Mouse (Mus musculus): ENCODE results near the gene Rbm39.
"Not testable (repeated sequence)": the region's sequence is repeated elsewhere in the genome, so short reads cannot be mapped to it uniquely, and the experiment has no call there.

The Rbm39 gene

DNA sequence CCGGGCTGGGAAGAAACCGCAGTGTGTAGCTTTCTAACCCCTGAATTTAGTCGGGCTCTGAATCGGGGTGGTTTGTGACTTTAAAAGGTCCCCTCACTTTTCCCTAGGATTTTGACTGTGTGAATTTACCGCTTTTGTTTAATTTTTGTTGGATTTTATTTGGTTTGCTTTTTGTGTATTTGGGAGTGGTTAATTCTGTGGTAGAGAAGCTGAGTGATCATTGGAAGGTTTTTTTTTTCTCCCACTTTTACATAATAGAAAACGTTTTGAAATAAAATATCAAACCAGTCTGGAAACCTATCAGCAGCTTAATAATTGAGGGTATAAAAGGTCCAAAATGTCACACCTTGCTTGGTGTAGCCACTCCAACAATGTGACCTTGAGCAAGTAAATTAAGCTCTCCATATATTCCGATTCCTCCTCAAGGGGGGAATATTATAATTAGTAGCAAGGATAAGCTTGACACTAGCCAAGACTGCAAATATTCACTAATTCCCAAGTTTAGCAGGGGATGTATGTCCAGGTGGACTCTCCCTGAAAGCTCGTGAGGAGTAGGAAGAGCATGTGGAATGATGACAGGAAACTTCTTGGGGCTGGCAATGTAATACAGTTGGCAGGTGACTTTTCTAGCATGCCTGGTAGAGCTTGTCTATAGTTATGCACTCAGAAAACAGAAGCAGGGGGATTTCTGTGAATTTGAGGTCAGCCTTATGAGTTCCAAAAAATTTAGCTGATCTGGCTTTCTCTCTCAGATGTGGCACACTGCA is 969 bp upstream of the Rbm39 start:
- DNase-seq (ENCODE audit: low read depth, low spot score) = no peak

DNA sequence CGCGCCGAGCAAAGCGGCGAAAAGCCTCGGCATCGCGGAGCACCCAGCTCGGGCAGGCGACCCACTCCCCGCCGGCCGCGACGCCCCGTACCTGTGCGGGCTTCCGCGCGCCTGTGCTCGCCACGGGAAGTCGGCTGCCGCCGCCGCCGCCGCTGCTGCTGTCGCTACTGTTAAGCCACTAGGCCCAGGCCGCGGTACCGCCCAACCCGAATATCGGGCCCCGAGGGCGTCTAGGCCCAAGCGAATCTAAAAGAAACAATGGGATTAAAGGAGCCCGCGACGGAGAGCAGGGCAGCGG is 293 bp downstream of the Rbm39 start:
- no peak for DNase-seq (ENCODE audit: low read depth, low spot score)

- peak; percentile 86 for DNase-seq (ENCODE audit: low read depth, low spot score)
Observed at GRCm38 (mm10) chr2:156179046-156179795, 817 bp downstream of the Rbm39 start.

- DNase-seq (ENCODE audit: low read depth, low spot score) = peak; percentile 72
Observed at GRCm38 (mm10) chr2:156177651-156178050, 2.4 kb downstream of the Rbm39 start.

DNA sequence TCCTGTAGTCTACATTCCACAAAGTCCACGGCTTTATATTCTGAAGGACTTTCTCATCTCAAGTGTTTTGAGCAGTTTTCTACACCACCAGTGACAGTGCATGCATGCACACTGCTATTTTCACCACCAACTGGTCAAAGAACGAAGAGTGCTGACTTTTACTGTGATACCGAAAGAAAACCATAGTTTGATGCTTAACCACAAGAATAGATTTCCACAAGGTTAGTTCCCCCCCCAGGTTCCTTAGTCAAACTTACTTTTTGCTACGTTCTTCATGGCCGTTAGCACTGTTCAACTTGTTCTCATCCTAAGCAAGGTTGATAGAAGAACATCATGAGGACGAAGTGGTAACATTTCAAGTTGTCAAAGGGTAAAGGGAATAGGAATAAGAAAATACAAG is 3.0 kb downstream of the Rbm39 start:
- DNase-seq (ENCODE audit: low read depth, low spot score) = no peak

GRCm38 (mm10) chr2:156166557-156166956 is 13.5 kb downstream of the Rbm39 start:
- no peak for DNase-seq (ENCODE audit: low read depth, low spot score)

DNA sequence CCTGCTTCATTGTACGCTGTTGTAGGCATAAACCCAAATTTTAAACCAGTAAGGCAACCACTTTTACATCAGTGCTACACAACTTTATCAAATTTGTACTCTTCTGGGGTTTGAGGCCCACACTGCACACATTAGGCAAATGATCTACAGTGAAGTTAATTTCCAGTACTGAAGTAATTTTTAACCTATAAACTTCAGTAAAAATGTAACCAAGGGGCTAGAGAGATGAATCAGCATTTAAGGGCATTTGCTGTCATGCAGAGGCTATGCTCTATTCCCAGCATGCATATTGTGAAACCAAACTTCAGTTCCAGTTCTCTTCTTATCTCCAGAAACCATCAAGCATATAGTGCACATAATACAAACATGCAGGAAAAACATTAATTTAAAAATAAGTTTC is 14.6 kb downstream of the Rbm39 start:
- DNase-seq (ENCODE audit: low read depth, low spot score) = no peak

DNA sequence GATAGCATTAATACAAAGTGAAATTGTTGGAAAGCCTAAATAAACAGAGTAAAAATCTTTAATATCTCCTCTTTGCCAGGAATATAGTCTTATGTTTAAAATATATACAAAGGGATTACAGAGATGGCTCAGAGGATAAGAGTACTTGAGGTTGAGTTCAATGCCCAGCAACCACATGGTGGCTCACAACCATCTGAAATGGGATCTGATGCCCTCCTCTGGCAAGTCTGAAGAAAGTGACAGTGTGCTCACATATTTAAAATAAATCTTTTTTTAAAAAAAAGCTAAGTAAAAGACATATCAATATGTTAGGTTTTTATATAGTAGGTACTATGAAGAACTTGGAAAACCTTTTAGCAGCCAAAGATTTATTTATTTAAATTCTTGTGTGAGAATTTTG is 28.5 kb downstream of the Rbm39 start:
- DNase-seq (ENCODE audit: low read depth, low spot score) = no peak

- no peak for DNase-seq (ENCODE audit: low read depth, low spot score)
Observed at GRCm38 (mm10) chr2:156147316-156147915, 32.6 kb downstream of the Rbm39 start.

GRCm38 (mm10) chr2:156146272-156146989 is 33.6 kb downstream of the Rbm39 start:
- DNase-seq (ENCODE audit: low read depth, low spot score) = no peak

DNA sequence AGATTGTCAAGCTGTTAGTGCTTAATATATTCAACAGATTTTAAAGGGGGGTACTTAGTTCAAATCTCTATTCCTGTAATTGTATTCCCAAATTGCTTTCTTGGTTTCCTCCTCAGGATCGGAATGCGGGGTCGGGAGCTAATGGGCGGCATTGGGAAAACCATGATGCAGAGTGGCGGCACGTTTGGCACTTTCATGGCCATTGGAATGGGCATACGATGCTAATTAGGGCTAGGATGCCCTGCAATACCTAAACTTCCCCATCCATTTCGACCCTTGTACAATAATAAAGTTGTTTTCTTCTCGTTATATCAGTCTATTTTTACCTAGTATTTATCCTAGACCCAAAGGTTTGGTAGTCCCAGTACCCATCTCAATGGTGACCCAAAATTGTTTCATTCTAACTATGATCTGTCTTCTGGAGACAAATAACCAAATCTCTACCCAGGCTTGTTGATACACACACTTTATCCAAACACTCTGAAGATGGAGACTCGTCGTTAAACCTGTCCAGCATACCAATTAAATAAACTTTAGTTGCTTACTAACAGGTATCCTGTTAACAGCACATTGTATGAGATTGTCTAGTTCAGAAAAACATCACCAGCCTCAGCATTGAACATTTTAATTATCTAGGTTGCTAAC is 34.4 kb downstream of the Rbm39 start:
- DNase-seq (ENCODE audit: low read depth, low spot score) = no peak

DNA sequence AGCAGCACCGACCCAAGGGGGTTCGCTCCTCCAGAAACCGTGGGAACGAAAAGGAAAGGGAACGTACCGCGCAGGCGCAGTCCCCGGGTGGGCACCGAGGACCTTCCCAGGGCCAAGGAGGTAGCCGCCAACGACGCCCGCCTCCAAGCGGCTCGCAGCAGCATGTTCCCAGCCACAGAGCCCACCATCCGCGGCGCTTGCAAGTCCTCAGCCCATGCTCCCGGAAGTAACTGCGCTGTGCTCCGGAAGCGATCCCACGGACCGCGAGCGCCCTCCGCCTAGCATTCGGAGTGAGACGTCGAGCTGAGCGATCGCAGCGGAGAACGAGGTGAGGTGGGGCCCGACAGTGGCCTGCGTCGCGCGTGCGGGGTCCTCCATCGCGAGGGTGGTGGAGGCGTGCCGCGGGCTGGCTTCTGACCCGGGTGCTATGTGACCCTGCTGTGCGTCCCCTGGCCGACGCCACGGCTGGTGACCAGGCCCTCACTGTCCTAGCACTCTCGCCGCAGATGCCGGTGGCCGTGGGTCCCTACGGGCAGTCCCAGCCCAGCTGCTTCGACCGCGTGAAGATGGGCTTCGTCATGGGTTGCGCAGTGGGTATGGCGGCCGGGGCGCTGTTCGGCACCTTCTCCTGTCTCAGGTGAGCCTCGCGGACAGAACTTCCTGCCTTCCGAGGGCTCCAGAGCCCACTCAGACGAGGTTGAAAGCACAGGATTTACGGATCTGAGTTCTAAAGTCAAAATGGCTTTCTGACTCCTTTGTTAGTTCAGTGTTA is 35.9 kb downstream of the Rbm39 start, which contains the start of the genes Romo1 and Nfs1:
Gene Romo1 (plus strand): TSS at position 87 of the 772 bp plus-strand sequence.
Gene Nfs1 (minus strand): TSS at position 234 of the 772 bp plus-strand sequence.
- peak; percentile 96 for DNase-seq (ENCODE audit: low read depth, low spot score)

DNA sequence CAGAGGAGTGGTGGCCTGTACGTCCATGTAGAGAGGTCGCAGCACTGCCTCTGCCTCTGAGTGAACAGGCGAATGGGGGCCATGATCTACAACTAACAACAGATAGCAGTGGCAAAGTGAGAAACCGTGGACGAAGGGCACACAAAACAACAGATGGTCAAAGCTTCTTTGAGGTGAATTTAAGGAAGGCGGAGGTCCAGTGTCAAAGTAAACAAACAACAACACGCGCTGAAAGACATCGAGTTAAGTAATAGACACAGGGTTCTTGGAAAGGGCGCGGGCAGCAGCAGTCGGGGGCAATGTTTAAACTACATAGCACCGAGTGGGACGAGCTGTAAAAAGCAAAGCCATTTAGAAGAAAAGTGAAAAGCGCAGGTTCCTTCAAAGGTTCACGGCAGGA is 36.7 kb downstream of the Rbm39 start:
- no peak for DNase-seq (ENCODE audit: low read depth, low spot score)

DNA sequence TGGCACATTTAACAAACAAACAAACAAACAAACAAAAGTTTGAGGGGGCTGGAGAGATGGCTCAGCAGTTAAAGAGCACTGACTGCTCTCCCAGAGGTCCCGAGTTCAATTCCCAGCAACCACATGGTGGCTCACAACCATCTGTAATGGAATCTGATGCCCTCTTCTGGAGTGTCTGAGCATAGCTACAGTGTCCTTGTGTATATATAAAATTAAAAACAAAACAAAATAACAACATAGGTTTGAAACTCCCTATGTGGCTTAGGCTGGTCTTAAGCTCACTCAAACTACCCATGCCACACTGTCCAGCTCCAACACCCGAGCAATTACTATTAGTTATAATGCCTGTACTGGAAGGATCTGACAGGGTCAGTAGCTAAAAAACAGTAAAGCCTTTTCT is 37.2 kb downstream of the Rbm39 start:
- no peak for DNase-seq (ENCODE audit: low read depth, low spot score)

GRCm38 (mm10) chr2:156135695-156136094 is 44.3 kb downstream of the Rbm39 start:
- DNase-seq (ENCODE audit: low read depth, low spot score) = no peak

- DNase-seq (ENCODE audit: low read depth, low spot score) = peak; percentile 75
Observed at GRCm38 (mm10) chr2:156134161-156134560, 45.9 kb downstream of the Rbm39 start.

DNA sequence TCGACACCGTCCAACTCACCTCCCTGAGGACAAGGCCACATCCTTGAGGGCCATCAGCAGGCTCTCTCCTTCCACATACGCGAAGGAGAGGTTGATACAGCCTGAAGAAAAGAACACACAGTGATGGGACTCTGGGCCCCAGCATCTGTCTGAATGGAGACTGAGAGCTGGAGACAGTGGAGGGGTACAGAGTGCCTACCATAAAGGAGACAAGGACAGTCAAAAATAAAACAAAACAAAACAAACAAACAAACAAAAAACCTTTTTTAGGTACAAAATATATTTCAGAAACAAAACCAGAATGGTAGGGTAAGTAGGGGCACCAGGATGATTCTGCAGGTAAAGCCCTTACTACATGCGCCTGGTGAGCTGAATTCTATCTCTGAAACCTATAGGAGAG is 53.0 kb downstream of the Rbm39 start, which contains the start of gene Gm28036:
Gene Gm28036 (minus strand): TSS at position 101 of the 400 bp plus-strand sequence.
- DNase-seq (ENCODE audit: low read depth, low spot score) = no peak

DNA sequence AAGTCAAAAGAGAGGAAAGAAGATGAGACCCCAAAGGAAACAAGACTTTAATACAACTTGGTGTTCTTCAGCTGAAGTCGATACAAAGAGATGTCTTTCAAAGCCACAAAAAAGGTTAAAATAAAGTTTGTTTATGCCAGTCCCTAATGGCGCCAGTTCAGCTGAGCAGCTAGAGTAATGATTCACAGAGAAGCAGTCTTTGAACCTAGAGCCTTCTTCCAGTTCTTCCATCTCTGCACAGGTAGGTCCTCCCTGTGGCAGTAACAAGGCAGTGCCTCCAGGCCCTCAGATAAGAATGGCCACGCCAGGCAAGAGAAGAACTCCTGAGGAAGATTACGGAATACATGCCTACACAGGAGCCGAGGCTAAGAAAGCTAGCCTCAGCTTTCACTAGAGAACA is 56.3 kb downstream of the Rbm39 start:
- no peak for DNase-seq (ENCODE audit: low read depth, low spot score)

GRCm38 (mm10) chr2:156119566-156119965 is 60.5 kb downstream of the Rbm39 start:
- no peak for DNase-seq (ENCODE audit: low read depth, low spot score)

DNA sequence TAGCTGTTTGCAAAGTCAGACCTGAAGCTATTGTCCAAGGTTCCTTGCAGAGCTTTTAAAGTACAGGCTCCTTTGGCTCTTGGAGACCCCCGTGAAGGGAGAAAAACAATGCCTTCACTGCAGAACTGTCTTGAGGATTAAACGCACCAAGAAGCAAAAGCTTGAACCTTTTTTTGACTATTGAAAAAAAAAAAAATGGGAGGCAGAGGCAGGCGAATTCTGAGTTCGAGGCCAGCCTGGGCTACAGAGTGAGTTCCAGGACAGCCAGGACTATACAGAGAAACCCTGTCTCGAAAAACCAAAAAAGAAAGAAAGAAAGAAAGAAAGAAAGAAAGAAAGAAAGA is 68.0 kb downstream of the Rbm39 start:
- DNase-seq (ENCODE audit: low read depth, low spot score) = not testable (repeated sequence)

All from ZHBTc4 (cell line).